Mouse (Mus musculus): ENCODE results near the gene Pah.

DNA sequence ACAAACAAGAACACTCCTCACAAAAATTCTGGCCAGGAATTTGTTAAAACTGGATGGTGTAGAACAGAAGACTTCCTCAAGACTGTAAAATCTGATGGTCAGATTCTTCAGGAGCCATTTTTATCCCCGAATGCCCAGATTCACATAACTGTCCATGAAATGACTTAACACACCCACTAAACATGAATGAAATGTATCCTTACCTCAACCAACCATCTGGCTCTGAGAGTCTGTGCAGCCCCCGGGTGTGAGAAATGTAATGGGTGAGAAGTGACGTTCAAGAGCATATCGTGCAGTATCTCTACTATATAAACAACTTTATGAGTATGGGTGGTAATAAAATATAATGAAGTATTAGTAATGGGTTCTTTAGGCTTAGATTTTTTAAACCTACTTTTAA, 13.0 kb upstream of the Pah start:
- TF ChIP-seq CTCF (IDR thresholded peaks at IDR 0.05; ENCODE audit: control insufficient read depth, insufficient read depth, low read length) (no peak), POLR2A (IDR thresholded peaks at IDR 0.05; ENCODE audit: borderline replicate concordance, control insufficient read depth, low read depth, low read length) (no peak)
